Mouse (Mus musculus) limb, embryonic 12.5 days (tissue): ENCODE measurements around the gene U2surp. TPM values are rescaled to one million over a fixed set of nuclear protein-coding genes. Genes with fewer than 3 reads are reported as not detected.

ENCODE experiments used
- ATAC-seq: fragments of 200-750 bp; cut with Nextera tagmentation; 2 replicates; pipeline ENCODE4 v1.8.0; 2017; ENCODE audit warnings: low read depth, moderate TSS enrichment; ENCODE audit not compliant: insufficient number of reproducible peaks, insufficient read depth, low FRiP score, low TSS enrichment
- H3K27ac ChIP-seq: fragments of 300-500 bp; sonication (generic); 2 replicates; pipeline ENCODE4 v1.5.1; 2016; ENCODE audit warnings: mild to moderate bottlenecking, moderate library complexity
- H3K27me3 ChIP-seq: fragments of 300-500 bp; sonication (generic); 2 replicates; pipeline ENCODE4 v1.6.1; 2016; ENCODE audit warnings: mild to moderate bottlenecking, moderate library complexity
- H3K36me3 ChIP-seq: fragments of 300-500 bp; sonication (generic); 2 replicates; pipeline ENCODE4 v1.6.1; 2016; ENCODE audit warnings: mild to moderate bottlenecking, moderate library complexity
- H3K4me1 ChIP-seq: fragments of 300-500 bp; sonication (generic); replicated peaks from 2 replicates; pipeline ENCODE4 v1.6.1; 2016
- H3K4me2 ChIP-seq: fragments of 300-500 bp; sonication (generic); 2 replicates; pipeline ENCODE4 v1.6.1; 2016; ENCODE audit warnings: mild to moderate bottlenecking, moderate library complexity
- H3K4me3 ChIP-seq: fragments of 300-500 bp; sonication (generic); replicated peaks from 2 replicates; pipeline ENCODE4 v1.5.1; 2016; ENCODE audit warnings: mild to moderate bottlenecking
- H3K9ac ChIP-seq: fragments of 300-500 bp; sonication (generic); replicated peaks from 2 replicates; pipeline ENCODE4 v1.6.1; 2016; ENCODE audit warnings: mild to moderate bottlenecking, moderate library complexity
- H3K9me3 ChIP-seq: fragments of 300-500 bp; sonication (generic); 2 replicates; pipeline ENCODE4 v1.6.1; 2016; ENCODE audit warnings: mild to moderate bottlenecking, moderate library complexity
- WGBS: fragments of 180-500 bp; shearing (Covaris S2); methylation state at CpG from one replicate; pipeline ENCODE4 v1.1.7; 2016; 5-methylcytosine and 5-hydroxymethylcytosine counted together
- polyA plus RNA-seq: library from polyadenylated mRNA; unstranded; fragments of >200 nt; fragmentation: Nextera tagmentation; extraction: Ambion mirVana; gene quantifications from 2 replicates; pipeline ENCODE4 v1.2.1, GENCODE M21; 2016

U2surp gene
- polyA plus RNA-seq, 1 experiment from 2014 or later, result 175 TPM

DNA sequence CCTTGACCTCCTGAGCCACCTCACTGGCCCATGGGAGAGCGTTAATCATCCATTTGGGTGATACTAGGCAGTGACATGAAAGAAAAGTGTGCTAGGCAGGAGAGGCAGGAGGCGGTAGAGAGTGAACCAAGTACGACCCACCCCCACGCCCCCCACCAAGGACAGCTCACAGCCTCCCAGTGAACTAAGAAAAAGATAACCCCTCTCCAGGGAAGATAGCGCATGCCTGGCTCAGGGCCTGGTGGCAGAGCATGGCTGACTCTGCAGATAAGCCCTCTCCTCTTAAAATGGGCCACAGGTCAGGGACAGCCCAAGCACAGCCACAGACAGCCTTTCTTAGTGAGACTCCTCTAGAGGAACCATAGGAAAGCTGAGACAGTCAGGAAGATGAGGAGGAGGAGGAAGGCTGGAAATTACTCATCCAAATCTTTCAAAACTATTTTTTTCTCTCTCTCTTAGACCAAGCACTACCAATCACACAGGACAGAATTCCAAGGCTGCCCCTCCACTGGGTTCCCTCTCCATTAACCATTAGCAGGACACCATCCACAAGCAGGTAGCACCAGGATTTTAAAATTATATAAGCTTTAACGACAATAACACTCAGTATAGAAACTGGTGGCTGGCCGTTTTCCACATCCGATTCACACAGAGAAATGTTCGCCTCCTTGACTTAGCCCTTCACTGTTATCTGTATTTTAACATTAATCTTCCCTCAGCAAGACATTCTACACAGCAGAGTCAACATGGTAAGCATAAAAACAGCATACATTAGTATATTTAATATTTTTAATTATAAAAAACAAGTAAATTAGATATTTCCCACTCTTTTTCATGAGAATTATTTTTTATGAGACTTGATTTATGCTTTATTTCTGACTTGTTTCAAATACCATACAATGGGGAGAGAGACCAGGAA lies 39.3 kb upstream of the U2surp start:
- Histone ChIP-seq H3K4me2 (no peak overlapping the region), H3K4me3 (no peak overlapping the region), H3K27ac (no peak overlapping the region), H3K9me3 (no peaks in the 10 kb centered on the region), H3K27me3 (peaks cover 19% of the 10 kb centered on the region), H3K9ac (no peak overlapping the region), H3K36me3 (no peaks in the 10 kb centered on the region), H3K4me1 (0 out of 2 replicates have a peak, but pooled peaks cover 6% of the 10 kb centered on the region)
- ATAC-seq, result no peak
- WGBS, result 61% methylated on average over 9 of the region's 9 CpGs

DNA sequence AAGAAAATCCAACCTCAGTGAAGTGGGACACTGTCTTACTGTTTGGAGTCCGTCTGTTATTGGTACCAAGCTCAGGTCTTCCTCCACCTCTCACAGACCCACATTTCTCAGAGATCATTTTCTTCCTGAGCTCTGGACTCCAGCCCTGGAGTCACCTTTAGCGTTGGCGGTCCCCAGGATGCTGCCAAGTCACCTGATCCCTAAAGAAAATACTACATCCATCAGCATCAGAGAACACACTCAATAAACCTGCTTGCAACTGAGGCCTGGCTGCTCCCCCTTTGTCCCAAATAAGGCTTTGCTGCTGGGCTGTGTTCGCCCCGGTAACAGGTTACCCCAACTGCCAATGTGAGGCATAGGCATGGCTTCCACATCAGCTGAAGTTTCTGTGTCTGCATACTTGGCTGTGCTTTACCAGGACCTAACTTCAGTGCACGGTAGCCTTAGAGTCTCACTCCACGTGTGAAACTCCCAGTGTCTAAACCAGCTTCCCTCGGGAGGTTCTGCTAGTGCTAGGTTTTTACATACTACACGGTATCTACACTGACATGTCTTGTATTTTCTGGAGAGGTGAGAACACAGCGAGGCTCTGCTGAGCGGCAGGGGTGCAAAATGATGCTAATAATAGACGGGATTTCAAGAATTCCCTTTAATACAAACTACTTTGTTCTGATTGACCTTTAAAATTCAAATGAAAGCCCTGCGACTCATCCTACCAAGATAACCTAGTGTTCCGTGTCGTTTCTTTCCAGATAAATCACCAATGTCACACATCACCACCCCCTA lies 38.0 kb upstream of the U2surp start:
- 77% methylated on average over 15 of the region's 15 CpGs for WGBS
- Histone ChIP-seq H3K27ac (no peak overlapping the region), H3K4me3 (no peak overlapping the region), H3K4me2 (no peak overlapping the region), H3K27me3 (peaks cover 7% of the 10 kb centered on the region; the same call in 1 of the 2 replicates), H3K36me3 (no peaks in the 10 kb centered on the region), H3K9ac (no peak overlapping the region), H3K9me3 (no peaks in the 10 kb centered on the region), H3K4me1 (0 out of 2 replicates have a peak, but pooled peaks cover 6% of the 10 kb centered on the region)
- no peak for ATAC-seq

DNA sequence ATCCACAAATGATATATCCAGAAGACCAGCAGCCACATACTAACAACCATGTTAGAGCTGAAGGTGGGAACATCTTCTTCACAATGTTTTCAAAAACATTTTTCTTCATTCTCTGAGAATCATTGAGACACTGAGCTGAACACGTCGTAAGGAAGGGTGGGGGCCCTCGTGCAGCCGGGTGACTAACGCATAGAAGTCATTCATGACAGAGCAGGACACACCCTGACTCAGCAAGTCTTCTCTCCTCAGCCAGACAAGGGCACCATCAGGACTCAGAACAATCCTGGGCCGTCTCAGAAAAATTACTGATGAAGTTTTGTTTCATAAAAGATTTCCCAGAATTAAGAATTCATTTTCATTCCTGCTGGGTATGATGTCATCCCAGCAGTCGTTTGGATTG lies 34.9 kb upstream of the U2surp start:
- H3K9me3 ChIP-seq, result no peaks in the 10 kb centered on the region
- H3K36me3 ChIP-seq, result no peaks in the 10 kb centered on the region
- H3K27me3 ChIP-seq, result no peaks in the 10 kb centered on the region
- no peaks in the 10 kb centered on the region for H3K4me1 ChIP-seq
- H3K4me2 ChIP-seq, result no peak overlapping the region
- WGBS, result 68% methylated on average over 7 of the region's 7 CpGs
- no peak overlapping the region for H3K4me3 ChIP-seq
- no peak overlapping the region for H3K27ac ChIP-seq
- H3K9ac ChIP-seq, result no peak overlapping the region
- ATAC-seq, result no peak

DNA sequence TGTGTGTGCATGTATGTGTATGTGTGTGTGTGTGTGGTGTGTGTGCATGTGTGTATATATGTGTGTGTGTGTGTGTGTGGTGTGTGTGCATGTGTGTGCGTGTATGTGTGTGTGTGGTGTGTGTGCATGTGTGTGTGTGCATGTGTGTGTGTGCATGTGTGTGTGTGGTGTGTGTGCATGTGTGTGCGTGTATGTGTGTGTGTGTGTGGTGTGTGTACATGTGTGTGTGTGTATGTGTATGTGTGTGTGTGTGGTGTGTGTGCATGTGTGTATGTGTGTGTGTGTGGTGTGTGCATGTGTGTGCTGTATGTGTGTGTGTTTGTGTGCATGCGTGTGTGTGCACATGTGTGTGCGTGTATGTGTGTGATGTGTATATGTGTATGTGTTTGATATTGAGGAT lies 32.8 kb upstream of the U2surp start:
- no peak for ATAC-seq
- H3K36me3 ChIP-seq, result no peaks in the 10 kb centered on the region
- no peak overlapping the region for H3K9ac ChIP-seq
- H3K27ac ChIP-seq, result no peak overlapping the region
- 85% methylated on average over 4 of the region's 4 CpGs for WGBS
- H3K4me3 ChIP-seq, result no peak overlapping the region
- no peak overlapping the region for H3K4me2 ChIP-seq
- no peaks in the 10 kb centered on the region for H3K9me3 ChIP-seq
- no peaks in the 10 kb centered on the region for H3K27me3 ChIP-seq
- H3K4me1 ChIP-seq, result no peaks in the 10 kb centered on the region

DNA sequence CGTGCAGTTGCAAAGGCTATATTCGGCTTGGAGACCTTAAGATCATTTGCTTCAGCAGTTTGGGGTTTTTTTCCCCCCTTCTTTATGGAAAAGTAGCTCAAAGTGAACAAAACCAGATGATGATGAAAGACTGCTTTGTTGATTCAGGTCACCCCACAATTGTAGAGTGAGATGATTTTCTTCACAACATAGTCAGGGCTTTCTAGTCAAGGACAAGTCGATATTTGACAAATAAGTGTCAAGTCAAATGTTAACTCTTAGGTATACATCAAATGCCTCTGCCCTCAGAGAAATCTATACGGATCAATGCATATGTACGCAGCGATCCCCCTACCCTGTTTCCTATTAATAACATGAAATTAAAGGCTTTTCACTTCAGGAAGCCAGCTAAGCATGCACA lies 30.7 kb upstream of the U2surp start:
- H3K36me3 ChIP-seq, result no peaks in the 10 kb centered on the region
- ATAC-seq, result no peak
- no peaks in the 10 kb centered on the region for H3K4me1 ChIP-seq
- H3K27me3 ChIP-seq, result no peaks in the 10 kb centered on the region
- H3K27ac ChIP-seq, result 0 out of 2 replicates have a peak overlapping the region, but pooled peaks have one; percentile 17
- WGBS, result 80% methylated on average over 6 of the region's 6 CpGs
- H3K4me3 ChIP-seq, result no peak overlapping the region
- no peaks in the 10 kb centered on the region for H3K9me3 ChIP-seq
- H3K4me2 ChIP-seq, result no peak overlapping the region
- no peak overlapping the region for H3K9ac ChIP-seq

DNA sequence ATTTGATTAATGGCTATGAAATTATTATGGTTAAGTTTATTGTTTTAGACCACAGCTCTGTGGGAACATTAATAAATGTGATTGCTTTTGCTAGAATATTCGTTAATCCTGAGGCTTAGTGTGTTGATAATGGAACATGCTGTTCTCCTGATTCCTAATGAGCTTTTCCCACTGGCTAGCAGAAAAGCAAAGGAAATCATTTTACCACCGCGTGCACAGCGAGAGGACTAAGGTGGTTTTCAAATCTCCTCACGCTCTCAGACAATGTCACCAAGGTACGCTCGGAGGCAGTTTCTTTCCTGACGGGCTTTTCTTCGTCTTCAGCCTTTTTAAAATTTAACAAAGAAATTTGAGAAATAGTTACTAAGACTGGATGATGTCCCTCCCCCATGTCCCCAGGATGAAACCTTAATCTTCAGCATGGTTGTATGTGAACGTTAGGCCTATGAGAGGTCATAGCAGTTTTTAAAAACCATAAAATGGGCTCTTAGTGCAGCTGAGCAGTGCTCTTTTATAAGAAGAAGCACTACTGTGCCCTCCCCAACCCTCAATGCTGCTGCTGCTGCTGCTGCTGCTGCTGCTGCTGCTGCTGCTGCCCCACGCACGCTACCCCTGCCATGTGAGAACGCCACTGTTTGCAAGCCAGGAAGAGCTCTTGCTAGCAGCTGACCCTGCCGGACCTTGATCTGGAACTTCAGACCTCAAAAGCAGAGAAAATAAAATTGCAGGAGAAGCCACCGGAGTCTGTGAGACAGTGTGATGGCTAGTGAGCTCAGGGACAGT lies 30.0 kb upstream of the U2surp start:
- Histone ChIP-seq H3K36me3 (no peaks in the 10 kb centered on the region), H3K27ac (no peak overlapping the region), H3K27me3 (no peaks in the 10 kb centered on the region), H3K4me1 (no peaks in the 10 kb centered on the region), H3K9me3 (no peaks in the 10 kb centered on the region), H3K4me2 (no peak overlapping the region), H3K9ac (no peak overlapping the region), H3K4me3 (no peak overlapping the region)
- no peak for ATAC-seq
- WGBS, result 67% methylated on average over 15 of the region's 15 CpGs

DNA sequence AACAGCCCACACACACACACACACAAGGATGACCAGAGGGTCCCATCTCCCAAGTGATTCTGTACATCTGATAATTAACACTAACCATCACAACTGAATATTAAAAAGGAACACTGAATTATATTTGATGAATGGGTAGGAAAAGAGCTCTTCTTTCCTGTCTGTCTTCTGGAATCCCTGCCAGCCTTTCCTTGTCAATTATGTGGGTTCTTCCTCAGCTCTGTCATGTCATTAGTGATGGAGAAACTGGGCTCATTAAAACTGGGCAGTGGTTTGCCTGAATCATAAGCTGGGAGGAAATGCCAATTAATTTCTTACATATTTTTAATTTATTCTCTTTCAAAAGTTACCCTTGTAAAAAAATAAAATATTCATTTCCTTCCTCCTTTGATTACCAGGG lies 29.4 kb upstream of the U2surp start:
- H3K4me3 ChIP-seq, result no peak overlapping the region
- no peaks in the 10 kb centered on the region for H3K36me3 ChIP-seq
- no peaks in the 10 kb centered on the region for H3K27me3 ChIP-seq
- no peaks in the 10 kb centered on the region for H3K4me1 ChIP-seq
- no peak overlapping the region for H3K9ac ChIP-seq
- ATAC-seq, result no peak
- H3K27ac ChIP-seq, result no peak overlapping the region
- H3K9me3 ChIP-seq, result no peaks in the 10 kb centered on the region
- H3K4me2 ChIP-seq, result no peak overlapping the region

DNA sequence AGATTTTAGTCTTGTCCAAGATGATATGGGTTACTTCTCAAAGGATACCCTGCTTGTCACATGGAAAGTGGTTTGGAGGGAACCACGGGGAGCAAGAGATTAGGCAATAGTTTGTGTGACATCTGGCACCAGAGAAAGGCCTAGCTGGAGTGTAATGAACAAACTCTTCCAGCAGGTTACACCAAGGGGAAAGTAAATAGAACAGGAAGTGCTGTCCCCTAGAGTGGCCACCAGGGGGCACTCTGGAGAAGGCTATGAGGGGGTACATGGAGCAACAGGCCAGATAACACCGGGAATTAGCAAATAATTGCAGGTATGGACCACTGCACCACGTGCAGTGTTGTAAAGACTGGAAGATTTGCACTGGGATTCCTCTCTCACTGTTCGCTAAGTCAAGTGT lies 28.7 kb upstream of the U2surp start:
- no peaks in the 10 kb centered on the region for H3K27me3 ChIP-seq
- no peak overlapping the region for H3K4me2 ChIP-seq
- 47% methylated on average over 4 of the region's 4 CpGs for WGBS
- H3K27ac ChIP-seq, result no peak overlapping the region
- H3K36me3 ChIP-seq, result no peaks in the 10 kb centered on the region
- ATAC-seq, result no peak
- no peaks in the 10 kb centered on the region for H3K9me3 ChIP-seq
- H3K9ac ChIP-seq, result no peak overlapping the region
- H3K4me3 ChIP-seq, result no peak overlapping the region
- H3K4me1 ChIP-seq, result no peaks in the 10 kb centered on the region

DNA sequence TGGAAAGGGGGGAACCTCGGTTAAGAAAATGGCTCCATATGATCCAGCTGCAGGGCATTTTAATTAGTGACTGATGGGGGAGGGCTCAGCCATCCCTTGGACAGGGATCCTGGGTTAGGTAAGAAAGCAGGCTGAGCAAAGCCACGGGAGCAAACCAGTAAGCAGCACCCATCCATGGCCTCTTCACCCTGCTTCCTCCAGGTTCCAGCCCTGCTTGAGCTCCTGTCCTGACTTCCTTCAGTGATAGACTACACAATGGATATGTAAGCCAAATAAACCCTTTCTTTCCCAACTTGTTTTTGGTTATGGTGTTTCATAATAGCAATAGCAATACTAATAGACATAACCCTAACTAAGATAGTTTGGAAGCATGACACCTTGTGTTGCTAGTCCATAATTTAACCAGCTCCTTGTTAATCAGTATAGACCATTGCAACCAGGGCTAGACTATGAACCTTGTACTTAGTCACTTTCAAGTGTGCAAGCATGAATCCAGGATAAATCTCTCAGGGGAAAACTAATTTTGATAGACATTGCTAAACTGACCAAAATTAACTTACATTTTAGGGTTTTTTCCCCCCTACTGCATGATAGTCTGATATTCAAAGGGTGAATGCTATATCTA lies 27.5 kb upstream of the U2surp start:
- no peak overlapping the region for H3K4me2 ChIP-seq

DNA sequence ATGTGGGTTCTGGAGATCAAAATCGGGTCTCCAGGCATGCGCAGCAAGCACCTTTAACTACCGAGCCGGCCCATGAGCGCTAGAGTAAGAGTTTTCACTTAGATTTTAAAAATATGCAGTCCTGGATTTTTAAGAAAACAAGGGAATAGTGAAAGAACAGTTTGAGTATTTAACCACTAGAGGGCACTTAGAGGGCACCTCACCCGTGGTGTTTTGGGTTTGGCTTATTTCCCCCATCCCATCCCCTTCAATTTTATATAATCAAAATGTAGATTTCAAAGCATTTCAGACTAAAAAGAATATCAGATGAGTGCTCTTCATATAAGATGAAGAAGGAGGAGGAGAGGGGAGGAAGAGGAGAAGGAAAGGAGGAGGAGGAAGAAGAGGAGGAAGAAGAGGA lies 22.0 kb upstream of the U2surp start:
- no peak for ATAC-seq
- no peak overlapping the region for H3K27ac ChIP-seq
- H3K36me3 ChIP-seq, result no peaks in the 10 kb centered on the region
- no peak overlapping the region for H3K4me3 ChIP-seq
- no peaks in the 10 kb centered on the region for H3K9me3 ChIP-seq
- no peaks in the 10 kb centered on the region for H3K27me3 ChIP-seq
- WGBS, result 34% methylated on average over 6 of the region's 6 CpGs
- no peaks in the 10 kb centered on the region for H3K4me1 ChIP-seq
- no peak overlapping the region for H3K9ac ChIP-seq
- no peak overlapping the region for H3K4me2 ChIP-seq

More for the DNA sequence above, 27.5 kb upstream of the U2surp start:
- Histone ChIP-seq H3K4me1 (no peaks in the 10 kb centered on the region), H3K9ac (no peak overlapping the region), H3K4me3 (no peak overlapping the region), H3K9me3 (no peaks in the 10 kb centered on the region), H3K27me3 (no peaks in the 10 kb centered on the region), H3K36me3 (no peaks in the 10 kb centered on the region), H3K27ac (no peak overlapping the region)
- WGBS, result 70% methylated on average over 2 of the region's 2 CpGs
- no peak for ATAC-seq
